Mouse (Mus musculus) forebrain, embryonic 14.5 days (tissue): ENCODE results near the gene Acrv1. TPM values are rescaled to one million over a fixed set of nuclear protein-coding genes. Genes with fewer than 3 reads are reported as not detected.

Experiments
- ATAC-seq: fragments of 200-750 bp; cut with Nextera tagmentation; 2 replicates; pipeline ENCODE4 v1.8.0; 2017; ENCODE audit warnings: mild to moderate bottlenecking, moderate library complexity
- DNase-seq: peaks from one replicate; pipeline ENCODE4 v3.0.0-alpha.2; 2015; ENCODE audit warnings: low spot score
- H3K27ac ChIP-seq: fragments of 300-500 bp; sonication (generic); 2 replicates; pipeline ENCODE4 v1.5.1; 2014; ENCODE audit warnings: low read depth, mild to moderate bottlenecking, control low read depth, low read length, moderate library complexity
- H3K27me3 ChIP-seq: fragments of 300-500 bp; sonication (generic); replicated peaks from 2 replicates; pipeline ENCODE4 v1.6.1; 2014; ENCODE audit warnings: low read length, control low read depth, mixed read lengths; ENCODE audit not compliant: control insufficient read depth, insufficient read depth
- H3K36me3 ChIP-seq: fragments of 300-500 bp; sonication (generic); 2 replicates; pipeline ENCODE4 v1.6.1; 2014; ENCODE audit warnings: low read length, control low read depth; ENCODE audit not compliant: control insufficient read depth, insufficient read depth
- H3K4me1 ChIP-seq: fragments of 300-500 bp; sonication (generic); 2 replicates; pipeline ENCODE4 v1.6.1; 2014; ENCODE audit warnings: antibody characterized with exemption, low read length, control low read depth; ENCODE audit not compliant: control insufficient read depth, insufficient read depth
- H3K4me2 ChIP-seq: fragments of 300-500 bp; sonication (generic); 2 replicates; pipeline ENCODE4 v1.6.1; 2014; ENCODE audit warnings: mild to moderate bottlenecking, control low read depth, low read length
- H3K4me3 ChIP-seq: fragments of 300-500 bp; sonication (generic); 2 replicates; pipeline ENCODE4 v1.5.1; 2014; ENCODE audit warnings: low read depth, low read length, control low read depth
- H3K9ac ChIP-seq: fragments of 300-500 bp; sonication (generic); 2 replicates; pipeline ENCODE4 v1.6.1; 2014; ENCODE audit warnings: mild to moderate bottlenecking, low read length, control low read depth, moderate library complexity
- H3K9me3 ChIP-seq: fragments of 300-500 bp; sonication (generic); replicated peaks from 2 replicates; pipeline ENCODE4 v1.6.1; 2016; ENCODE audit warnings: low read length, control low read depth, mixed read lengths; ENCODE audit not compliant: control insufficient read depth
- WGBS: fragments of 180-500 bp; shearing (Covaris S2); extraction: QIAGEN DNeasy Blood & Tissue Kit; methylation state at CpG from one replicate; pipeline ENCODE4 v1.1.7; 2014; 5-methylcytosine and 5-hydroxymethylcytosine counted together
- polyA plus RNA-seq: library from polyadenylated mRNA; unstranded; fragments of >200 nt; fragmentation: Nextera tagmentation; extraction: Ambion mirVana; gene quantifications from 2 replicates; pipeline ENCODE4 v1.2.1, GENCODE M21; 2014

Gene Acrv1
- polyA plus RNA-seq, 1 experiment from 2014 or later, result not detected

GRCm38 (mm10) chr9:36727034-36727755 lies 34.2 kb downstream of the Acrv1 start, which contains the start of gene Chek1:
TSS of gene Chek1 (minus strand) at chr9:36727065.
- Histone ChIP-seq H3K36me3 (peaks cover 22% of the 10 kb centered on the region), H3K4me1 (peaks cover 12% of the 10 kb centered on the region), H3K27me3 (no peaks in the 10 kb centered on the region), H3K9me3 (no peaks in the 10 kb centered on the region), H3K4me3 (peak within 1 kb of the TSS; percentile 62), H3K4me2 (peak within 1 kb of the TSS; percentile 93), H3K9ac (peak within 1 kb of the TSS; percentile 66), H3K27ac (peak within 1 kb of the TSS; percentile 85)
- ATAC-seq (no peak), DNase-seq (no peak)
- 9% methylated on average over 12 of the region's 12 CpGs for WGBS

Other genes starting within 250 kb of the Acrv1 start
- not detected in 2 replicates for gene Gm9513, start 217.6 kb upstream of the Acrv1 start, polyA plus RNA-seq
- not detected in 2 replicates for gene Gm5615, start 151.3 kb upstream of the Acrv1 start, polyA plus RNA-seq
- not detected in 2 replicates for gene Gm17689, start 110.6 kb upstream of the Acrv1 start, polyA plus RNA-seq
- not detected in 2 replicates for gene A630095E13Rik, start 49.8 kb upstream of the Acrv1 start, polyA plus RNA-seq
- 24.8 and 25.3 TPM in 2 replicates for gene Chek1, start 33.8 kb downstream of the Acrv1 start, polyA plus RNA-seq
- gene Stt3a, start 74.5 kb downstream of the Acrv1 start, polyA plus RNA-seq, result 69.5 and 93.6 TPM in 2 replicates
- 89.9 and 92.9 TPM in 2 replicates for gene Ei24, start 104.2 kb downstream of the Acrv1 start, polyA plus RNA-seq
- gene Fez1, start 128.6 kb downstream of the Acrv1 start, polyA plus RNA-seq, result 620 and 684 TPM in 2 replicates